Mouse (Mus musculus) liver, adult 2 months (tissue): Measurements from ENCODE around the gene Crhr2. TPM values are rescaled to one million over a fixed set of nuclear protein-coding genes. Genes with fewer than 3 reads are reported as not detected.

Experiments used
- DNase-seq: peaks from one replicate; pipeline ENCODE4 v3.0.0-alpha.2; 2011; ENCODE audit warnings: low read depth, low spot score; ENCODE audit errors: extremely low read depth
- H3K27ac ChIP-seq: fragments of 200-500 bp; replicated peaks from 2 replicates; pipeline ENCODE4 v1.5.1; 2012; ENCODE audit warnings: low read depth, mild to moderate bottlenecking, control low read depth, inconsistent platforms, low read length; ENCODE audit not compliant: insufficient read depth
- H3K27me3 ChIP-seq: fragments of 200-500 bp; 2 replicates; pipeline ENCODE4 v1.6.1; 2012; ENCODE audit warnings: mild to moderate bottlenecking, moderate library complexity, low read length, inconsistent platforms; ENCODE audit not compliant: control insufficient read depth, insufficient read depth
- H3K36me3 ChIP-seq: fragments of 200-500 bp; 2 replicates; pipeline ENCODE4 v1.6.1; 2012; ENCODE audit warnings: low read length, inconsistent platforms; ENCODE audit not compliant: control insufficient read depth, insufficient read depth
- H3K4me1 ChIP-seq: fragments of 200-500 bp; 2 replicates; pipeline ENCODE4 v1.6.1; 2011; ENCODE audit warnings: low read length; ENCODE audit not compliant: control insufficient read depth, insufficient read depth
- H3K4me3 ChIP-seq: fragments of 200-500 bp; 2 replicates; pipeline ENCODE4 v1.5.1; 2011; ENCODE audit warnings: low read depth, mild to moderate bottlenecking, control low read depth, low read length, moderate library complexity; ENCODE audit not compliant: insufficient read depth
- H3K79me2 ChIP-seq: fragments of 200-500 bp; 2 replicates; pipeline ENCODE4 v1.6.1; 2012; ENCODE audit warnings: inconsistent platforms, mild to moderate bottlenecking, low read length, moderate library complexity; ENCODE audit not compliant: control insufficient read depth, insufficient read depth
- H3K9ac ChIP-seq: fragments of 200-500 bp; 2 replicates; pipeline ENCODE4 v1.6.1; 2012; ENCODE audit warnings: low read depth, mild to moderate bottlenecking, control low read depth, inconsistent platforms, low read length
- CTCF ChIP-seq: fragments of 200-500 bp; IDR thresholded peaks from 2 replicates; pipeline ENCODE4 v1.5.1; 2011; ENCODE audit warnings: low read depth, low read length, control low read depth
- POLR2A ChIP-seq: fragments of 200-500 bp; IDR thresholded peaks from 2 replicates; pipeline ENCODE4 v1.6.1; 2011; ENCODE audit warnings: low read length, control low read depth; ENCODE audit not compliant: insufficient read depth; ENCODE audit errors: extremely low read depth
- WGBS: fragments of 180-500 bp; shearing (Covaris S2); methylation state at CpG from one replicate; pipeline ENCODE4 v1.1.7; 2018; 5-methylcytosine and 5-hydroxymethylcytosine counted together
- polyA plus RNA-seq: library from polyadenylated mRNA; depleted of rRNA; stranded (reverse); fragments of >200 nt; gene quantifications from 2 replicates; pipeline ENCODE4 v1.2.3, GENCODE M21; 2012; rRNA removed
- total RNA-seq: library from RNA; depleted of rRNA; stranded (reverse); fragments of >200 nt; gene quantifications from 2 replicates; pipeline ENCODE4 v1.2.3, GENCODE M21; 2014; rRNA removed

Crhr2 gene
- 0.09 and 0.13 TPM in 2 replicates for total RNA-seq
- polyA plus RNA-seq: 0.64 and 1.2 TPM in 2 replicates

DNA sequence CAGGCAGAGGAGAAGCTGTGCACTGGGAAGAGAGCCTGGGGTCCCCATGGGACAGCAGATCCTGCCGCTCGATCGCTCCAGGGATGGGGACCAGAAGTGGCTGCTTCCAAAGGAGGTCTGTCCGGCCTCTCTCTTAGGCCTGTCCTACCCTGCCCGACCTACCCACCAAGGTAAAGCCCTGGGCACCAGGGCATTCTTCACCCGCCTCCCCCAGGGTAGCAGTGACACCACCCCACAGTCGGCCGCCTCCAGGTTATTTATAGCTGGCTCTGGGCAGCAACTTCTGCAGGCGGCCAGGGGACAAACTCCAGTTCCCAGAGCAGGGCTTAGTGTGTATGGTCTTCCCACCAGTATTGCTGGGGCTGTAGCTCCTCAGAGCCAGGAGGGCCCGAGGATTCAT lies at the start of gene Crhr2:
Gene Crhr2 (minus strand): TSS at position 223 of the 400 bp plus-strand sequence.
- 69% methylated on average over 10 of the region's 10 CpGs for WGBS

GRCm38 (mm10) chr6:55179560-55179959 lies 46.7 kb upstream of the Crhr2 start:
- Histone ChIP-seq H3K27ac (peak overlapping the region; percentile 5), H3K36me3 (no peaks in the 10 kb centered on the region), H3K4me1 (peaks cover 33% of the 10 kb centered on the region), H3K27me3 (no peaks in the 10 kb centered on the region), H3K79me2 (no peaks in the 10 kb centered on the region), H3K9ac (no peak overlapping the region), H3K4me3 (no peak overlapping the region)
- TF ChIP-seq CTCF (no peak), POLR2A (no peak)
- WGBS: 45% methylated on average over 7 of the region's 7 CpGs
- peak; percentile 80 for DNase-seq

More for the DNA sequence above, at the start of gene Crhr2:
- TF ChIP-seq CTCF (no peak), POLR2A (no peak)
- Histone ChIP-seq H3K4me1 (no peaks in the 10 kb centered on the region), H3K27ac (no peak within 1 kb of the TSS), H3K4me3 (no peak within 1 kb of the TSS), H3K9ac (no peak within 1 kb of the TSS), H3K27me3 (no peaks in the 10 kb centered on the region), H3K36me3 (no peaks in the 10 kb centered on the region), H3K79me2 (no peaks in the 10 kb centered on the region)
- DNase-seq: no peak

GRCm38 (mm10) chr6:55177060-55177732 lies 44.4 kb upstream of the Crhr2 start:
- 55% methylated on average over 12 of the region's 12 CpGs for WGBS
- Histone ChIP-seq H3K27me3 (no peaks in the 10 kb centered on the region), H3K27ac (peak overlapping the region; percentile 78), H3K79me2 (no peaks in the 10 kb centered on the region), H3K36me3 (no peaks in the 10 kb centered on the region), H3K4me1 (peaks cover 28% of the 10 kb centered on the region), H3K4me3 (no peak overlapping the region), H3K9ac (no peak overlapping the region)
- peak; percentile 42 for DNase-seq
- TF ChIP-seq POLR2A (no peak), CTCF (peak; percentile 38)

DNA sequence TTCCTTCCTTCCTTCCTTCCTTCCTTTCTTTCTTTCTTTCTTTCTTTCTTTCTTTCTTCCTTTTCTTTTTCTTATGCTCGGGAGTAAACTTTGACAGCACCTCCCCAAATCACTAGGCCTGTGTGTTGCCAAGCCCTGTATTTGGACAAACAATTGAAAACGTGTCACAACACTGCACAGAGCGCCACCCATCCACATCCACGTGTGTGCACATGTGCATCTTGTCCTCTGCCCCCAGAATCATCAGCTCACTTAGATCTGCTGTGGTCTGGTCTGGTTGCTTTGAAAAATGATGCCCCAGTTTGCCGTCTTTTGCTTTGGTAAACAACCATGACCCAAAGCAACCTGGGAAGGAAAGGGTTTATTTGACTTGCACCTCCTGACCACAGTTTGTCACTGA lies 43.1 kb upstream of the Crhr2 start:
- Histone ChIP-seq H3K4me1 (peaks cover 22% of the 10 kb centered on the region), H3K36me3 (peaks cover 4% of the 10 kb centered on the region), H3K4me3 (no peak overlapping the region), H3K9ac (peak overlapping the region; percentile 19), H3K27me3 (no peaks in the 10 kb centered on the region), H3K79me2 (no peaks in the 10 kb centered on the region), H3K27ac (peak overlapping the region; percentile 78)
- TF ChIP-seq CTCF (no peak), POLR2A (no peak)
- 10% methylated on average over 5 of the region's 5 CpGs for WGBS
- DNase-seq: peak; percentile 98

GRCm38 (mm10) chr6:55175456-55175855 lies 42.6 kb upstream of the Crhr2 start:
- peak overlapping the region; percentile 50; the same call in 1 of the 2 replicates for H3K9ac ChIP-seq
- peaks cover 4% of the 10 kb centered on the region for H3K36me3 ChIP-seq
- TF ChIP-seq POLR2A (no peak), CTCF (no peak)
- H3K79me2 ChIP-seq: no peaks in the 10 kb centered on the region
- peaks cover 22% of the 10 kb centered on the region for H3K4me1 ChIP-seq
- H3K27ac ChIP-seq: peak overlapping the region; percentile 96
- 9% methylated on average over 2 of the region's 2 CpGs for WGBS
- DNase-seq: peak; percentile 95
- no peaks in the 10 kb centered on the region for H3K27me3 ChIP-seq
- H3K4me3 ChIP-seq: no peak overlapping the region

- H3K79me2 ChIP-seq: no peaks in the 10 kb centered on the region
- TF ChIP-seq POLR2A: peak; percentile 89; the same call in 1 of the 2 replicates
- no peak for TF ChIP-seq CTCF
- H3K4me3 ChIP-seq: peak within 1 kb of the TSS; percentile 43
- peak within 1 kb of the TSS; percentile 96 for H3K27ac ChIP-seq
- WGBS: 33% methylated on average over 1 of the region's 1 CpGs
- peak within 1 kb of the TSS; percentile 86 for H3K9ac ChIP-seq
- H3K36me3 ChIP-seq: peaks cover 4% of the 10 kb centered on the region
- H3K27me3 ChIP-seq: no peaks in the 10 kb centered on the region
- H3K4me1 ChIP-seq: peaks cover 22% of the 10 kb centered on the region
- DNase-seq: peak; percentile 97
Observed at GRCm38 (mm10) chr6:55174741-55175181, 41.9 kb upstream of the Crhr2 start, which contains the start of gene Inmt. Gene Inmt, minus strand, starts transcription at chr6:55175043.
